Mouse (Mus musculus) induced T-regulatory cell, adult 2 months (primary cell): ENCODE measurements around the gene Igflr1.

Source experiments
- DNase-seq: peaks from one replicate; pipeline ENCODE4 v3.0.0-alpha.2; 2012; ENCODE audit warnings: low read depth

Igflr1 gene

DNA sequence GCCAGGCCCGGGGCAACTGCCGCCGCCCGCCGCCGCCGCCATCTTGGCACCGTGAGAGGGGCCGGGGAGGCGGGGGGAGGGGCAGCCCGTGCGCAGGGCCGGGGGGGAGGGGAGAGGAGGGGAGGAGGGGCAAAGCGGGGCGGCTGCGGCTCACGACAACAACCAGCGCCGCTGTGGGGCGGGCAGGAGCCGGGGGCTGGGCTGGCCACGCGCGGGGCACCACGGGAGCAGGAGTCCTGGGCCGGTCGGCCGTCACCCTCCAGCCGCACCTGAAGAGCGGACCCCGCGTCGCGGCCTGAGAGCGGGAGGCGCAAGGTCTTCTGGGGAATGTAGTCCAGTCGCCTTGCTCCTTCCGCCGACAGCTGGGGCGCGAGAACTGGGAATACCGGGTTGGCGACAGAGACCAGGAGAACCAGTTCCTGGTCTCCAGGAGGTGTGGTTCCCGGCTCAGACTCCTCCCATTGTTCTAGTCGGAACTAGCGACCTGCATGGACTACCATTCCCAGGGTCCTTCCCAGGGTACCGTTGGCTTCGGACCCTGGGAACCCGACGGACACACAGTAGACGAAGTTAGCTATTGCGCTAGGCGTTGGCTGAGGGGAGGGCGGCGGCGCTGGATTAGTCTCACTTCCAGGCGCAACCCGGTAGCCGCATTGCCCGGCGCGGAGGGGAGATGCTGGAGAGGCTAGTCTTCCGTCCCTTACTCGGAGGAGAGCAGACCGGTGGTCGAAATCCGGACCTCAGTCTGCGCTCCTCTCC is 23.6 kb downstream of the Igflr1 start, which contains the start of gene Kmt2b:
TSS of gene Kmt2b (minus strand) at position 51 of the 759 bp plus-strand sequence.
- peak; percentile 94 for DNase-seq

- peak; percentile 88 for DNase-seq
These were observed 24.4 kb downstream of the Igflr1 start for GRCm38 (mm10) chr7:30589435-30590301.

DNA sequence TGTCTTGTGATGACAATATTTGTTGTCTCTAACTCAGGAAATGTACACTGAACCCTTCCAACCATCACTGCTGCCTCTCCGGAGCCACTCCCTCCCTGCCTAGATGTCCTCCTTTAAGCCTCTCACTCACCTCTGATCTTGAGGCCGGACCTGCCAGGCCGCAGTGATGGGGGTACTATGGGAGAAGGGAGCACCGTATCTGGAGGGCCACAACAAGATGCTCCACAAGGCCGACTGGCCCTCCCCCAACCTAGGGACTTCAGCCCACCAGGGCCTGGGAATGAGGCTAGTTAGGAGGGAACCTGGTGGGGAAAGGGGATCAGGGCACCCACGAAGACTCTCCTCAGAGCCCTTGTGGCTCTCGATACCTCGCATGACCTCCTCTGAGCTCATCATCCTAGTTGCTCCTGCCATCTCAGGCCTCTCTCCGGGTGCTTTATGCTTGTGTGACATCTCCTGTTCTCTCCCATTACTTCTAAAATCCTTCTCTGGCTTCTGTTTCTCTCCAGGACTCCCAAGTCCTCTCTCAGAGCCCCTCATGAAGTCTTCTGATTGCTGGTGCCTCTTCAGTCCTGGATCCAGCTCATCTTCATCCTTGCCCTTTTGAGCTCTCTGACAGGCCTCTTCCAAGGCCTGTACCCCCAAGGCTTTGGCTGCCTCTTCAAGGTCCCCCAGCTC is 25.8 kb downstream of the Igflr1 start:
- DNase-seq: no peak

- no peak for DNase-seq
These were observed 26.4 kb downstream of the Igflr1 start for GRCm38 (mm10) chr7:30591605-30591951.

GRCm38 (mm10) chr7:30592772-30593423 is 27.7 kb downstream of the Igflr1 start:
- peak; percentile 76 for DNase-seq

- DNase-seq: peak; percentile 81
These were observed 28.6 kb downstream of the Igflr1 start for GRCm38 (mm10) chr7:30593579-30594509.

DNA sequence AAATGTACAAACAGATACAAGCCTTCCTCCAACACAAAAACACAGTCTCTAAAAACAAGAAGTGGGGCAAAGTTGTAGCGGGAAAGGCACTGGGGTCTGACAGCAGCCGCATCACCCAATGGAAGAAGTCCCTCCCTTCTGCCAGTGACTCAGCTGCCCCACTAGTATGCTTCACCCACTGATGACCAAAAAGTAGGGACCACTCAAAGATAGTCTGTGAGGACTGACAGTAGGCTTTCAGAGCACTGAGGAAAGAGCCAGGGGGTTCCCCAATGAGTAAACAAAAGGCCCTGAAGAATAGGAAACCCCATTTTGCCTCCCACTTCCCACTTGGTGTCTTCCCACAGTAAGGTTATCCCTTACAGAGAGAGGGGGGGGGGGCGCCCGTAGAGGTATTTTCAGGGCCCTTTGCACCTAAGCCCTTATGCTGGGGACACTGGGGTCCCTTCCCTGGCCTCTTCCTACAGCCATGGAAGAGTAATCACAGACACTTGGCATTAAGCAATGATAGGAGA is 29.3 kb downstream of the Igflr1 start:
- DNase-seq: peak; percentile 69

DNA sequence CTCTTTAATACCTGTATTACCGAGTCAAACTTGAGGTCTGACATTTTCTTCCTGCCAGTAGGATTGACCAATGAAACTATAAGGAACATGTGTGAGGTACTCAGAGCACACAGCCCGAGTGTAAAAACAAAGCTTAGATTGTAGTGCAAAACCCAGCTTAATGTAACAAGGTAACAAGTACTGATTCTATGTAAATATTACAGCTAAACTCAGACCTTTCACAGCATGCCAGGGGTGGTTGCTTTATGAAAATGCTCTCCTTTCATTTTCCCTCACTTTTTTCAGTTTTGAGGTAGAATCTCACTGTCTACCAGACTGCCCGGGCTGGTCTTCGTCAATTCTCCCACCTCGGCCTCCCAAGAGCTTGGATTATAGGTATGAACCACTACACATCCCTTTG is 30.9 kb downstream of the Igflr1 start:
- no peak for DNase-seq

DNA sequence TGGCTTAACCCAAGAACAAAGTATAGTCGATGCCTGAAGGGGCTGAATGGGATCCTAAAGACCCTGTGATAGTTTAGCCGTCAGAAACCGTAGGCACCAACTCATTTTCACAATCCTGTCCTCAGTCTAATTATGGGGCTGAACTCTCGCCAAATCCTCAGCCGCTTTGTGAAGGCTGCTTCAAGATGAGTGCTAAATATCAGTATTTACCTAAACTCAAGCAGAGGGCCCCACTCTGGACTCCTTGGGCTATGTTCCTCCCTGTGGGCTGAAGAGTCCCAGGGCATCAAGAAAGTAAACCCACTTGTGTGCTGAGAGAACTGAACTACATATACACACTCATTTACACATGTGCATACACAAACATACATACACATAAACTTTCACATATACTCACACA is 31.6 kb downstream of the Igflr1 start:
- DNase-seq: no peak

- no peak for DNase-seq
These were observed 33.6 kb downstream of the Igflr1 start, which contains the start of gene Zbtb32 for GRCm38 (mm10) chr7:30598786-30599185. Gene Zbtb32 (minus strand): TSS chr7:30598909.

DNA sequence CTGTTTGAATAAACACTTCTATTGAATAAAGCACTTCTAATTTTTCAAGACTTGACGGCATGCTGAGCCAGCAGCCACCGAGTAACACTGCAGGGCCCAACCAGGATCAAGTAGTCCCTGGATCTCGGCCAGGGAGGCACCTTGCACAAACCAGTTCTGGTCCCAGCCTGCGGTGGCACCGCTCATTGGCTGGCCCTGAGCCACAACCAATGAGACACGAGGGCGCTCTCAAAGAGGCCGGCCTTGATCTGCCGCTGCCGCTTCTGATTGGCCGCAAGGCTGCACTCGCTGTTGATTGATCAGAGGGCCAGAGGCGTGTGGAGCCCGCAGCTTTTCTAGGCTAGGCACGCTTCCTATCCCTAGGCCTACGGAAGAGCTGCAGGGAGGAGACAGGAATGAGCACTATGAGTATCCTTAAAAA is 34.7 kb downstream of the Igflr1 start:
- peak; percentile 85 for DNase-seq

GRCm38 (mm10) chr7:30600651-30601050 is 35.4 kb downstream of the Igflr1 start:
- no peak for DNase-seq

DNA sequence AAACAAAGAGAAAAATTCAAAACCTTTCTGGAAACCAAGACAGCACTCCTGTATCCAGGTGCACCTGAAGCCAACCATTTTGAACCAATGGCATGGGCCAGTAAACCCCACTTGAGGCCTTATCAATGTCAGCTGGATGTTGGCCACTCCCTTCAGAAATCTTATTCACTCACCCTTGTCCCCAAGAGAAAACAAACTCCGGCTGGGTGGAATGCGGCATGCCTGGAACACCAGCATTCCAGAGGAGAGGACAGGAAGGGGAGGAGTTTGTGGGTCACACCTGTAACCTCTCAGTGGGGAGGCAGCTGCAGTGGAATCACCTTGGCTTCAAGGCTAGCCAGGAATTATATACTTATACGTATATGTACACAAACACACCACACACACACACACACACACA is 37.4 kb downstream of the Igflr1 start:
- no peak for DNase-seq

DNA sequence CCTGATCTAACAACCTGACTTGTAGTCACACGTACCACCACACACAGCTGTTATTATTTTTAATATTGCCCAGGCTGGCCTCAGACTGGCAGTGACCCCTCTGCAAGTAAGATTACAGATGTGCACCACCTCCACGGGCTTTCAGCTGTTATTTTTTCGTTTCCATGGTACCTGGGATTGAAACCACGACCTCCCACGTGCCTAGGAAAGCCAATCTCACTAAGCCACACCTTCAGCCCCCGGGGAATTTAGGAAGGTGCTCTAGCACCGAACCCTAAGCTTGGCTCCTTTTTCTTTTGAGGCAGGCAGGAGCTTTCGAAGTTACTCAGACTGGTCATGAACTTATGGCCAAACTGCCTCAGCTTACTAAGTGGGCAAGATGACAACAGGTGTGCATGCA is 39.2 kb downstream of the Igflr1 start:
- DNase-seq: no peak

- DNase-seq: no peak
These were observed 39.7 kb downstream of the Igflr1 start for GRCm38 (mm10) chr7:30604944-30605343.

DNA sequence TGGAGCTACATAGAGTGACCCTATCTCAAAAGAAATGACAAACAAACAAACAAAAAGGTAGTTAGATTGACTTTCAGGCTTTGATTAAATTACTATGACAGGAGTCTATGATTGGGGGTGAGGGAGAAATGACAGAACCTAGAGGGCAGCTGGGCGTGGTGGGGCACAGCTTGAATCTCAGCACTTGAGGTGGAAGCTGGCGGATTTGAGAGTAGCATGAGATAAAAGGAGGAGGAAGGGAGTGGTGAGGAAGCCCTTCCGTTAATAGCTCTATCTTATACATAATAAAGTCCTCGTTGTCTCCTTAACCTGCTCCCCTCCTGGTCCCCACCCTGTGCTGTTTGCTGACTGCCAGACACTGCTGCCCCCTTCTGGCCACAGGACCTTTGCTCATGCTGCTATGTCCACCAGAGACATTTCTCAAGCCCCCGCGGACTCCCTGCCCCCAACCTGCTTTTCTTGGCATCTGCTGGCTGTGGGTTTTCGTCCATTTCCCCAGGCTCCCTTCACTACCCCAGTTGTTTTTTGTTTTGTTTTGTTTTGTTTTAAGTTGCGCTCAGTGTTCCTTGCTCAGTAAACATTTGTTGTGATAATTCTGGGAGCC is 42.6 kb downstream of the Igflr1 start:
- DNase-seq: peak; percentile 88

- DNase-seq: no peak
These were observed 43.2 kb downstream of the Igflr1 start for GRCm38 (mm10) chr7:30608476-30608875.

DNA sequence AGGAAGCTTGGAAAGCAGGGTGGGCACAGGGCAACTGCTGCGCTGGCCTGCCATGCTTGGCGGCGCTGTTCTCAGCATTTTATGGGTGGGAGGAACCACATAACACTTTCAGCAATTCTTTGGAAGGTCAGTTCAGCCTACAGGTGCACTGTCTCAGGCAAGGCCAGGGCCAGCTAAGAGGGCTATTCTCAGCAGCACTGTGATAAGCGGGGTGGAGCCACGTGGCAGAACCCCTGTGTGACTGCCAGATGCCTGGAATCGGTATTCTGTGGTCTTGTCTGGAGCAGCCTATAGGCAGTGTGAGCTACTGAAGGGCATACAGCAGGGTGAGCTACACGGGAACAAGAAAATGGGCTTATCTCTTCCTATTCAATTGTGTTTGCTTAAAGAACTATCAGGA is 44.8 kb downstream of the Igflr1 start:
- no peak for DNase-seq

GRCm38 (mm10) chr7:30612654-30613402 is 47.6 kb downstream of the Igflr1 start, which contains the start of gene Upk1a:
Gene Upk1a (minus strand): TSS chr7:30612847.
- DNase-seq: no peak
